Mouse (Mus musculus) intestine, embryonic 16.5 days (tissue): ENCODE results near the gene Sohlh1. TPM values are rescaled to one million over a fixed set of nuclear protein-coding genes. Genes with fewer than 3 reads are reported as not detected.

Source experiments
- ATAC-seq: fragments of 200-750 bp; cut with Nextera tagmentation; 2 replicates; pipeline ENCODE4 v1.8.0; 2017; ENCODE audit warnings: moderate TSS enrichment, moderate library complexity
- H3K27ac ChIP-seq: fragments of 300-500 bp; sonication (generic); 2 replicates; pipeline ENCODE4 v1.5.1; 2014; ENCODE audit warnings: mild to moderate bottlenecking, low read length
- H3K27me3 ChIP-seq: fragments of 300-500 bp; sonication (generic); replicated peaks from 2 replicates; pipeline ENCODE4 v1.6.1; 2014; ENCODE audit warnings: low read length, control low read depth, mixed read lengths; ENCODE audit not compliant: control insufficient read depth, insufficient read depth
- H3K36me3 ChIP-seq: fragments of 300-500 bp; sonication (generic); 2 replicates; pipeline ENCODE4 v1.6.1; 2014; ENCODE audit warnings: low read length, control low read depth; ENCODE audit not compliant: control insufficient read depth, insufficient read depth
- H3K4me1 ChIP-seq: fragments of 300-500 bp; sonication (generic); 2 replicates; pipeline ENCODE4 v1.6.1; 2014; ENCODE audit warnings: low read length, control low read depth, mixed read lengths; ENCODE audit not compliant: control insufficient read depth, insufficient read depth
- H3K4me2 ChIP-seq: fragments of 300-500 bp; sonication (generic); 2 replicates; pipeline ENCODE4 v1.6.1; 2014; ENCODE audit warnings: low read depth, low read length, control low read depth
- H3K4me3 ChIP-seq: fragments of 300-500 bp; sonication (generic); 2 replicates; pipeline ENCODE4 v1.5.1; 2014; ENCODE audit warnings: mild to moderate bottlenecking, low read length
- H3K9ac ChIP-seq: fragments of 300-500 bp; sonication (generic); 2 replicates; pipeline ENCODE4 v1.6.1; 2014; ENCODE audit warnings: low read depth, low read length
- H3K9me3 ChIP-seq: fragments of 300-500 bp; sonication (generic); 2 replicates; pipeline ENCODE4 v1.6.1; 2016; ENCODE audit warnings: low read length, control low read depth; ENCODE audit not compliant: control insufficient read depth
- WGBS: fragments of 180-500 bp; shearing (Covaris S2); extraction: QIAGEN DNeasy Blood & Tissue Kit; methylation state at CpG from one replicate; pipeline ENCODE4 v1.1.7; 2014; 5-methylcytosine and 5-hydroxymethylcytosine counted together
- polyA plus RNA-seq: library from polyadenylated mRNA; unstranded; fragments of >200 nt; fragmentation: Nextera tagmentation; extraction: Ambion mirVana; gene quantifications from 2 replicates; pipeline ENCODE4 v1.2.1, GENCODE M21; 2015

Gene Sohlh1
- not detected in 2 replicates for polyA plus RNA-seq

DNA sequence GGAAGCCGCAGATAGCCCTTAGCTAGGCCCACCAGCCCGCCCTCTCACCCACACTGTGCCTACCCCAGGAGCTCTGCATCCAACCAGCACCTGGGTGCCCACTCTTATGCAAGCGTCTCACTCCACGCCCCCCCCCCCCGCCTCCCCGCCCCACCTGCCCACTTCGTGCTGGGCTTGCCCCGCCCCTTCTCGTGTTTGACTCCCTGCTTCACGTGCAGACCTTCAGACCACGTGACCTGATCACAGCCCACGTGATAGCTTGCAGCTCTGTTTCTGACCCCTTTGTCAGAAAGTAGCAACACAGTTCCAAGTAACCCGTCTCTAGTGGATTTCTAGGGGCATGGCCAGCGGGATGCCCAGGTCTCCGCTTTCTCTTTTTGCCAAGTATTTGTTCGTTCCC lies at the start of gene Sohlh1:
Gene Sohlh1, minus strand, starts transcription at position 23 of the 400 bp plus-strand sequence.
- H3K36me3 ChIP-seq: no peaks in the 10 kb centered on the region
- no peak within 1 kb of the TSS for H3K4me2 ChIP-seq
- H3K9me3 ChIP-seq: no peaks in the 10 kb centered on the region
- no peak within 1 kb of the TSS for H3K27ac ChIP-seq
- H3K4me1 ChIP-seq: no peaks in the 10 kb centered on the region
- no peak for ATAC-seq
- 80% methylated on average over 15 of the region's 16 CpGs for WGBS
- no peak within 1 kb of the TSS for H3K4me3 ChIP-seq
- no peak within 1 kb of the TSS for H3K9ac ChIP-seq
- no peaks in the 10 kb centered on the region for H3K27me3 ChIP-seq

DNA sequence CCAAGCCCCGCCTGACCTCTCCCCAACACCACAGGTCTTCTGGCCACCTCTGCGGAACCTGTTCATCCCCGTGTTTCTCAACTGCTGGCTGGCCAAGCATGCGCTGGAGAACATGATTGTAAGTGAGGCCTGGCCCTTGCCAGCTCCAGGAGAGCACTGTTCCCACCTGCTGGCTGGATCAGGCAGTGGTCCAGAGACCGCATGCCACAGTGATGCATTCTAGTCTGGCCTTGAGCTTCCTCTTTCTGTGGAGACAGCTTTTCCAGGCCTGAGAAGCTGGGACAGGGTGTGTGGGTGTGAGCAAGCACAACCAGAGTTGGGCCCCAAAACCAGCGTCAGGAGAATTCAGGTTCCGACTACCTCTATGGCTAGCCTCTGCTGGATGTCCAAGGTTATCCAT lies 45.4 kb upstream of the Sohlh1 start:
- no peak overlapping the region for H3K27ac ChIP-seq
- no peak for ATAC-seq
- 77% methylated on average over 7 of the region's 7 CpGs for WGBS

DNA sequence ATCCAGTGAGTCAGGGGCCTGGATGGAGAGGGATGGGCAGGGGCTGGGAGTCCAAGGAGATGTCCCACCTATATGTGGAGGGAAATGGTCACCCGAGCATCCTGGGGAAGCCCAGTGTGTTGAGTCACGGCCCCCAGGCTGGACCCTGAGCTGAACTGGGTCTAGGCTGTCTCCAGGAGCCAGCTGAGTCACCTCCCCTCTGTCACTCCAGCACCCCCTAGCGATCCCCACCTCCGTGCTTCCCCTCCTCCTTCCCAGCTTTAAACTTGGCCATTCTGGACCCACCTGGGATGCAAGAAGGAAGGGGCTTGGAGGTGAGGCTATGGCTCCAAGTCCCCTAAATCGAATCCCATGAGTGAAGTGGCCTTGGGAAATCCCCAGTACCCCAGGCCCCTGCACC lies 41.1 kb upstream of the Sohlh1 start:
- H3K4me1 ChIP-seq: no peaks in the 10 kb centered on the region
- no peak overlapping the region for H3K27ac ChIP-seq
- H3K36me3 ChIP-seq: no peaks in the 10 kb centered on the region
- WGBS: 57% methylated on average over 5 of the region's 5 CpGs
- ATAC-seq: no peak
- no peak overlapping the region for H3K4me2 ChIP-seq
- no peaks in the 10 kb centered on the region for H3K9me3 ChIP-seq
- H3K4me3 ChIP-seq: no peak overlapping the region
- H3K27me3 ChIP-seq: no peaks in the 10 kb centered on the region
- no peak overlapping the region for H3K9ac ChIP-seq

More for the DNA sequence above, 45.4 kb upstream of the Sohlh1 start:
- Histone ChIP-seq H3K9ac (no peak overlapping the region), H3K4me3 (no peak overlapping the region), H3K9me3 (no peaks in the 10 kb centered on the region), H3K4me1 (no peaks in the 10 kb centered on the region), H3K36me3 (no peaks in the 10 kb centered on the region), H3K27me3 (no peaks in the 10 kb centered on the region), H3K4me2 (no peak overlapping the region)

DNA sequence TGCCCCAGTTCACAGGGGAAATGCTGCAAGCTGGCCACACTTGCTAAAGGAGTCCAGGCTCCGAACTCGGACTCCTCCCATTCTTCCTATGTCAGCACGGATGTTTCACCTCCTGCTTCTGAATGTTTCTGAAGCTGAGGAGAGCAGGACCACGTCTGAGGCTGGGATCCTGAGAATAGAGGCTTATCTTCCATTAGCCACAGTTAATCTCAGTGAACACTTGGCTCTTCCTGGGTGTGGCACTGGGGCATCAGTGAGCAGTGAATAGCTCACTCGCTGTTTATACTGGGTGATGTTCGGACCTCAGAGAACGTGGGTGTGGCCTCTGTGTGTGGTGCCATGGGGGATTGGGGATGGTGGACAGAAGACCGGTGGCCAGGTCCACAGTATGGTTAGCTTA lies 40.2 kb upstream of the Sohlh1 start:
- no peaks in the 10 kb centered on the region for H3K27me3 ChIP-seq
- no peaks in the 10 kb centered on the region for H3K36me3 ChIP-seq
- no peaks in the 10 kb centered on the region for H3K9me3 ChIP-seq
- no peaks in the 10 kb centered on the region for H3K4me1 ChIP-seq
- 52% methylated on average over 8 of the region's 8 CpGs for WGBS
- no peak overlapping the region for H3K9ac ChIP-seq
- no peak overlapping the region for H3K27ac ChIP-seq
- no peak overlapping the region for H3K4me3 ChIP-seq
- no peak overlapping the region for H3K4me2 ChIP-seq
- no peak for ATAC-seq

DNA sequence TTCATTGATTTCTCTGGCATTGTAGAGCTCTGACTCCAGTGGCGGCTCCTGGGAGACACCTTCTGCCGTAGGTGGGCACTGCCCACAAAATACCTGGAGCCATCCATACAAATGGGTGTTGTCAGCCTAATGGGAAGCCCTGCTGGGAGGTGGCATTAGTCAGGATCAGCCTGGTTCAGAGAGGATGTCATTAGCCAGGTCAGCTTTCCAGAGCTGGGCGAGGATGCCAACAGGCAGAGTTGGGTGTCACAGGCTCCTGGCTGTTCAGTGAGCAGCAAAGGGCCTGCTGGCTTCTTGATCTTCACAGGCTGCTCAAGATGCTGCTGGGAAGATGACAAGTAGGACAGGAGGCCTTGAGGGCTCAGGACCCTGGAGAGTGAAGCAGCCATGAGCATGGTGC lies 37.7 kb upstream of the Sohlh1 start:
- Histone ChIP-seq H3K4me3 (no peak overlapping the region), H3K4me2 (no peak overlapping the region), H3K4me1 (no peaks in the 10 kb centered on the region), H3K9ac (no peak overlapping the region), H3K36me3 (no peaks in the 10 kb centered on the region), H3K27me3 (no peaks in the 10 kb centered on the region), H3K27ac (no peak overlapping the region), H3K9me3 (no peaks in the 10 kb centered on the region)
- ATAC-seq: no peak
- 84% methylated on average over 3 of the region's 3 CpGs for WGBS

DNA sequence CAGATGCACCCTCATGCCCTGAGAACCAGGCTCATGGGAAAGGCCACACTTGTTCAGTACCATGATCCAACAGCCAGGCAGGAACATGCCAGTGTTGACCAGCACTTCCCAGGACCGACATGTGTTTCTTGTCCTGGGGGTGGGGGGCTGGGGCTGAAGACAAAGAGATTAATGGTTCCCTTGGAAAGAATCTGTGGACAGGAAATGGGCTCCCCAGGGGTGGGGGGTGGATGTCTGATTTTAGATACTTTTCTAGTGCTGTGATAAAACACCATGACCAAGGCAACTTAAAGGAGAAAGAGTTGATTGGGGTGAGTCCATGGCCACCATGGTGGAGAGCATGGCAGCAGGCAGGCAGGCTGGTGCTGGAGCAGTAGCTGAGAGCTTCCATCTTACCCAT lies 35.2 kb upstream of the Sohlh1 start:
- ATAC-seq: no peak
- Histone ChIP-seq H3K9me3 (no peaks in the 10 kb centered on the region), H3K9ac (no peak overlapping the region), H3K4me2 (no peak overlapping the region), H3K27ac (no peak overlapping the region), H3K27me3 (peaks cover 17% of the 10 kb centered on the region), H3K36me3 (no peaks in the 10 kb centered on the region), H3K4me3 (no peak overlapping the region), H3K4me1 (peaks cover 5% of the 10 kb centered on the region; the same call in 1 of the 2 replicates)
- 31% methylated on average over 1 of the region's 1 CpGs for WGBS

DNA sequence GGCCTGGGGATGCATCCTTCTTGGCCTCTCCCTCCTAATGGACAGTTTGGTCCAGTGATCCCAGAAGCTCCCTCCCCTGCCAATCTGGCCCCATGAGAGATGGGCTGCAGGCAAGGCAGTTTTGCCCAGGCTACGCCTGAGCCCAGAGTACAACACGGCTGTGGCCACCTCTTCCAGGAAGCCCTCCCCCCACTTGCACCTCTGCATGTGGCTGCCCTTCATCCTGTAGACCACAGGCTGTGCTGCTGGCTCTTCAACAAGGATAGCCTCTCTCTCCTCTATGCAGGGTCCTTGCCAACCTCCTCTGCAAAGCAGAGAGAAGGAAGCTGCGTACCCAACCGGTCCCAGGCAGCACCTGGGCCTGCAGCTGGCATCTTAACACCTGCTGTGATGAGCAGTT lies 32.0 kb upstream of the Sohlh1 start:
- Histone ChIP-seq H3K27ac (no peak overlapping the region), H3K27me3 (peaks cover 21% of the 10 kb centered on the region), H3K4me3 (no peak overlapping the region), H3K4me2 (no peak overlapping the region), H3K4me1 (peaks cover 5% of the 10 kb centered on the region; the same call in 1 of the 2 replicates), H3K36me3 (no peaks in the 10 kb centered on the region), H3K9ac (no peak overlapping the region), H3K9me3 (no peaks in the 10 kb centered on the region)
- ATAC-seq: no peak
- WGBS: 74% methylated on average over 4 of the region's 4 CpGs

DNA sequence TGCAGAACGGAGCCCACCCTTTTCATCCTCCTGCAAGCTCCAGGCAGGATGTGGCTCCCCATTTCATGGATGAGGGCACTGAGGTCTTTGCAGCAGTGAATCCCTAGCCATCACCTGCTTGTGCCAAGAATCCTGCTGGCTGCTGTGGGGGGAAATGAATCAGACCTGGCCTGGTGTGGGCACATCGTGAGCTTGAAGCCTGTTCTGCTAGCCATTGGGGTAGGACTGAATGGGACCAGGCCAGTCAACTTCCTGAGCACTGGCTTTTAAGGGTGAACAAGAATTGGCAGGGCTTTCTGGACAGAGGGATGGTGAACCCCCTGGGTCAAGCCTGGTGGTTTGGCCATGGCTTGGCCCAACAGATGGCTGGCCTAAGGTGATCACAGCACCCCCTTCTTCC lies 31.5 kb upstream of the Sohlh1 start:
- Histone ChIP-seq H3K4me3 (no peak overlapping the region), H3K9me3 (no peaks in the 10 kb centered on the region), H3K4me1 (peaks cover 5% of the 10 kb centered on the region; the same call in 1 of the 2 replicates), H3K27ac (no peak overlapping the region), H3K9ac (no peak overlapping the region), H3K36me3 (no peaks in the 10 kb centered on the region), H3K27me3 (peaks cover 21% of the 10 kb centered on the region), H3K4me2 (no peak overlapping the region)
- 81% methylated on average over 2 of the region's 2 CpGs for WGBS
- no peak for ATAC-seq

DNA sequence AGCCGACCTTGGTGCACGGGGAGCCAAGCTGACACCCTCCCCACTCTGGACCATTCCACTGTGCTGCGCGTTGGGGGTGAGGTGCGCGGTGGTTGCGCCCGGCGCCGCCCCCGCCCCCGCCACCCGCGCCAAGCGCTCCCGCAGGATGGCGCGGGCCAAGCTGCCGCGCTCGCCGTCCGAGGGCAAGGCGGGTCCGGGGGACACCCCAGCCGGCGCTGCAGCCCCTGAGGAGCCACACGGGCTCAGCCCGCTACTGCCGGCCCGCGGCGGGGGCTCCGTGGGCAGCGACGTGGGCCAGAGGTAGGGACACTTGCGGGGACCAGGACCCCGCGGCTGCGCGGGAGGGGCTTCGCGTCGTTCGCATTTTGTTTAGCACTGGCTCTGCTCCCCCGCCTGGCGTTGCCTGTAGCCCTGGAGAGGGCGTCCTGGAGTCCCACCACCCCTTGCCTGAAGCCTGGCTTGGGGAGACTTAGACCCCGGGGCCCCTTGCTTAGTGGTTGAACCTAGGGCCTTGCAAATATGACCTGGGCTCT lies 30.8 kb upstream of the Sohlh1 start:
- H3K9ac ChIP-seq: peak overlapping the region; percentile 31; the same call in 1 of the 2 replicates
- peaks cover 5% of the 10 kb centered on the region; the same call in 1 of the 2 replicates for H3K4me1 ChIP-seq
- no peak for ATAC-seq
- no peaks in the 10 kb centered on the region for H3K9me3 ChIP-seq
- WGBS: 5% methylated on average over 29 of the region's 49 CpGs
- H3K4me3 ChIP-seq: peak overlapping the region; percentile 37
- H3K27ac ChIP-seq: no peak overlapping the region
- peak overlapping the region; percentile 45 for H3K4me2 ChIP-seq
- peaks cover 21% of the 10 kb centered on the region for H3K27me3 ChIP-seq
- H3K36me3 ChIP-seq: no peaks in the 10 kb centered on the region

DNA sequence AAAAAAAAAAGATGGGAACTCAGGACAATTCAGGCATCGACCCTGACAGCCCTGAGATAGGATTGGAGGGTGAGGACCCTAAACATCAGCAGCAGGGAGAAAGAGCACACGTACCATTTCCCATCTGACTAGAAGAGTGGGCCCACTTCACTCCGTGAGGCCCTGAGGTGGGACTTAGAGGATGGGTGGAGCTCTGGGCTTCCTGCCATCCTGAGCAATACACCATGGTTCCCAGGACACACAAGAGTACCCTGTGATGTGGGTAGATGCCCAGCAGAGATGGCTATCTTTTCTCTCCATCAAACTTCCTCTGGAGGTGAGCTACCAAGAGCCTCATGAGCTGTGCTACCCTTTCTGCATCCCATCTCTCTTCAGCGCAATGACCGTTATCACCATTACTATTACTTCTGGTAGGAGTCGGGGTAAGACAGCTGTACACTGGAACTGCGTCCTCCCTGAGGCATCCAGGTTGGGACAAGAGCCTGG lies 30.2 kb upstream of the Sohlh1 start:
- Histone ChIP-seq H3K27me3 (peaks cover 21% of the 10 kb centered on the region), H3K9me3 (no peaks in the 10 kb centered on the region), H3K4me3 (peak overlapping the region; percentile 37), H3K4me2 (peak overlapping the region; percentile 45), H3K36me3 (no peaks in the 10 kb centered on the region), H3K4me1 (peaks cover 5% of the 10 kb centered on the region; the same call in 1 of the 2 replicates), H3K27ac (no peak overlapping the region), H3K9ac (peak overlapping the region; percentile 31; the same call in 1 of the 2 replicates)
- ATAC-seq: no peak
- 21% methylated on average over 7 of the region's 7 CpGs for WGBS
